8 mouse cellular contexts compared by ENCODE assay signal in the genomic region with DNA sequence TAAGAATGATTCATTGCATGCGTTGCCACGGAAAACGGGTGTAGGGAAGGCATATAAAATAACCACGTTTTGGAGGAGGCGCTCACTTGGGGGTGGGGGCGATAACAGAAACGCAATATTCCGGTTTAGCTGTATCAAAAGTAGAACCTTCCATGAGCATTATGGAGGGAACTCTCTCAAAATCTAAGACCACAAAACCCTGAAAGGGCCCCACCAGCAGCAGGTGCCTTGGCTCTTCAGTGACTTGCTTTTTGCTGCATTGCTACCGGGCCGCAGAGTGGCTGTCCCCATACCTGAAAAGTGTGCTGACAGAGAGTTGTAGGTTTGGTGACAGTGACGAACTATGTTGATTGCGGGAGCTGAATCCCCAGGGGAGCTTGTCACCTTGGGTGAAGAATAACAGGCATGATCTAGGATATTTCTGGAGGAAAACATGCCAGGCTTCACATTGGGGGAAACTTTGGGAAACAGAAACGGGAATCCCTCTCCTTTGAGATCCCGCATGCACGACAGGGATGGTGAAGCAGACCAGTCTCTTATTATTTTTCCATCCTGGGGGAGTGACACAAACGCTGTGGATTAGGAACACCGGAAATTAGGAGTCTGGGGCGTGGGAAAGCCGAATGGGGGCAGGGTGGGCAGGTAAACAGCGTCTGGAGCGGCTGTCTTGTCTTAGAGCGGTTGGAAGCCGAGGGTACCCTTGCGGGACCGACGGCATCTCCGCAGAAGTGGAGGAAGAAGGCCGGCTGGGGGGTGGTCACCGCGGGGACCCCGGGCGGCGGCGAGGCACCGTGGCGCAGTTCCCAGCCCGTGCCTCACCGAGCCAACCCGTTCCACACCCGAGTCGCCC. TPM values are rescaled to one million over a fixed set of nuclear protein-coding genes. Genes with fewer than 3 reads are reported as not detected.
DNase-seq lines count a peak whose midpoint lies in the region; ATAC-seq and TF ChIP-seq lines count a peak whose summit lies in the region.

No protein-coding gene starts in this region.

- no peaks in the 10 kb centered on the region for H3K27me3 ChIP-seq in heart, embryonic 14.5 days (ENCODE audit: control insufficient read depth, insufficient read depth, low read length)
- H3K27me3 ChIP-seq in lung, embryonic 14.5 days (ENCODE audit: insufficient read depth, low read length): no peaks in the 10 kb centered on the region

- peak overlapping the region; percentile 92 to 96 for H3K27ac ChIP-seq in heart, embryonic 14.5 days (replicated peaks in 1 of 2; ENCODE audit: control insufficient read depth in 1 of 2, insufficient read depth in 1 of 2, low read depth in 2 of 2, low read length in 2 of 2)
- peak overlapping the region; percentile 93 for H3K27ac ChIP-seq in lung, embryonic 14.5 days (ENCODE audit: low read depth)

- TF ChIP-seq CTCF in lung, embryonic 14.5 days (IDR thresholded peaks at IDR 0.05; ENCODE audit: low read depth): no peak

- DNase-seq in CD4-positive helper T cell, adult 2 months (ENCODE audit: low read depth, low spot score): peak; percentile 18
- peak; percentile 50 for DNase-seq in NIH3T3 (ENCODE audit: low read depth)
- peak; percentile 51 for DNase-seq in embryo, embryonic 10.5 days (ENCODE audit: low spot score)
- DNase-seq in kidney, postnatal 25 days: peak; percentile 53 to 72
- DNase-seq in lung, embryonic 14.5 days: peak; percentile 33
- DNase-seq in ovary, postnatal 14 days (ENCODE audit: low spot score): peak; percentile 33
- DNase-seq in yolk sac, embryonic 10.5 days (ENCODE audit: low spot score): peak; percentile 49

- H3K9me3 ChIP-seq in heart, embryonic 14.5 days (ENCODE audit: control insufficient read depth, low read length): no peaks in the 10 kb centered on the region
- H3K9me3 ChIP-seq in lung, embryonic 14.5 days (ENCODE audit: low read depth, low read length): no peaks in the 10 kb centered on the region

- peak overlapping the region; percentile 93 for H3K4me2 ChIP-seq in heart, embryonic 14.5 days (ENCODE audit: low read length)
- H3K4me2 ChIP-seq in lung, embryonic 14.5 days: peak overlapping the region; percentile 79

- 7% methylated on average over 41 of the region's 41 CpGs for WGBS in heart, embryonic 14.5 days
- 5% methylated on average over 38 of the region's 41 CpGs for WGBS in lung, embryonic 14.5 days

- H3K36me3 ChIP-seq in heart, embryonic 14.5 days (ENCODE audit: control insufficient read depth, insufficient read depth, low read length): no peaks in the 10 kb centered on the region
- no peaks in the 10 kb centered on the region for H3K36me3 ChIP-seq in lung, embryonic 14.5 days (ENCODE audit: insufficient read depth)

- ATAC-seq in heart, embryonic 14.5 days (ENCODE audit: insufficient number of reproducible peaks, insufficient read depth, low FRiP score, low read depth): peak; percentile 15; the same call in 1 of the 2 replicates
- ATAC-seq in lung, embryonic 14.5 days (ENCODE audit: insufficient read depth): peak; percentile 59

- H3K4me1 ChIP-seq in heart, embryonic 14.5 days (ENCODE audit: control insufficient read depth in 2 of 2, insufficient read depth in 2 of 2, low read length in 2 of 2): peaks cover 4 to 17% of the 10 kb centered on the region in 2 experiments
- H3K4me1 ChIP-seq in lung, embryonic 14.5 days (ENCODE audit: insufficient read depth): peaks cover 2% of the 10 kb centered on the region; the same call in 1 of the 2 replicates

- peak overlapping the region; percentile 96 for H3K9ac ChIP-seq in heart, embryonic 14.5 days (ENCODE audit: low read length)
- peak overlapping the region; percentile 92 for H3K9ac ChIP-seq in lung, embryonic 14.5 days

- peak overlapping the region; percentile 88 to 99 for H3K4me3 ChIP-seq in heart, embryonic 14.5 days (ENCODE audit: control insufficient read depth in 1 of 2, insufficient read depth in 1 of 2, low read depth in 1 of 2, low read length in 2 of 2)
- H3K4me3 ChIP-seq in lung, embryonic 14.5 days (ENCODE audit: low read depth, low read length): peak overlapping the region; percentile 70

RNA-seq across cellular contexts. Expression of a gene that starts 1.2 kb away (rescaled TPM):
- 14.6 and 14.9 TPM in 2 replicates for polyA plus RNA-seq in heart, embryonic 14.5 days (2014; fragmentation: Nextera tagmentation; extraction: Ambion mirVana)
- polyA plus RNA-seq in lung, embryonic 14.5 days (2014; fragmentation: Nextera tagmentation; extraction: Ambion mirVana): 14.9 and 15.4 TPM in 2 replicates

Comparison
In these comparisons a context has a peak if more than half of its experiments do, and no peak if none do; other contexts are left out.
1. Peak in every context shown above with its lines: DNase-seq, ATAC-seq, H3K4me3 ChIP-seq and H3K27ac ChIP-seq.